Comparison of ENCODE assay signal across 30 mouse cellular contexts in the genomic region with DNA sequence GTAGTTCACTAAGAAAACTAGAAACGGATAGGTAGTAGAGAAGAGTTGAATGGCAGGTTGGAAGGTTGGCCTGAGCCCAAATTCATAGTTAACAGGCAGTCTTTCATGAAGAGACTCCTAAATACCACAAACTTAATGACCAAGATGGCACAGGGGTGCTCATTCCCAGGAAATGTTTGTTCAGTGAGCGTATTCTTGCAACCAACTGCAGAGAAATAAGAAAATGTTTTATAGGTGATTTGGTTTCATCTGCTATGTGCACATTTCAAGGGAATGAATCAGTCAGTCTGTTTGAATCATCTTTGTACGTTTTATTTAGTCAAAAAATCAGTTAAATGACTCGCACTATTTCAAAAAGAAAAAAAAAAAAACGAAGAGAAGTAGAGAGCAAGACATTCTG. TPM values are rescaled to one million over a fixed set of nuclear protein-coding genes. Genes with fewer than 3 reads are reported as not detected.
A peak's percentile ranks its signal among the peaks of the same experiment; 100 is the strongest.
DNase-seq lines count a peak whose midpoint lies in the region; ATAC-seq and TF ChIP-seq lines count a peak whose summit lies in the region.
"Had no signal": no experiment of that assay in that cellular context is flagged by ENCODE, and none has a peak within 500 bp of the region (broad histone marks: within the 10 kb centered on the region; RNA-seq: fewer than 3 reads in every experiment).

No protein-coding gene starts in this region.

- peak overlapping the region; percentile 20; the same call in 1 of the 2 replicates for H3K4me2 ChIP-seq in liver, postnatal 0 days (ENCODE audit: low read depth, low read length)
- no peak overlapping the region for H3K4me2 ChIP-seq in liver, embryonic 11.5 days
- H3K4me2 ChIP-seq: embryonic facial prominence, embryonic 13.5 days; forebrain, embryonic 13.5 days; heart, embryonic 13.5 days; hindbrain, embryonic 14.5 days had no signal

- H3K4me1 ChIP-seq in liver, postnatal 0 days (ENCODE audit: insufficient read depth), result peaks cover 13% of the 10 kb centered on the region
- H3K4me1 ChIP-seq in liver, embryonic 11.5 days (replicated peaks; ENCODE audit: control insufficient read depth, insufficient read depth, low read length), result no peaks in the 10 kb centered on the region
- H3K4me1 ChIP-seq in embryonic fibroblast, embryonic 13.5 days (ENCODE audit: control insufficient read depth, insufficient read depth, low read length), result peaks cover 10% of the 10 kb centered on the region
- H3K4me1 ChIP-seq: embryonic facial prominence, embryonic 10.5 days; embryonic facial prominence, embryonic 13.5 days; forebrain, embryonic 10.5 days; forebrain, embryonic 13.5 days; heart, embryonic 10.5 days; heart, embryonic 13.5 days had no signal

- DNase-seq in liver, postnatal 0 days, result no peak
- DNase-seq in liver, embryonic 11.5 days (ENCODE audit: low spot score), result no peak
- DNase-seq in Muller cell, postnatal 12 days (ENCODE audit: inconsistent ontology term), result peak; percentile 78
- DNase-seq in layer of hippocampus, postnatal 25 days (ENCODE audit: extremely low spot score in 1 of 2, low spot score in 1 of 2), result no peak
- DNase-seq: adrenal gland, postnatal 10 days; adrenal gland, postnatal 36 days; B cell, adult 2 months; cerebellum, adult 11 months; cerebellum, adult 2 months; cerebellum, adult 9-11 months; cerebellum, postnatal 25 days; embryo, embryonic 11 days; gastrocnemius, postnatal 10 days; gastrocnemius, postnatal 36 days; heart, adult 2 months; heart, postnatal 14 days; heart, postnatal 4 days had no signal

- 75% methylated on average over 5 of the region's 5 CpGs for WGBS in liver, postnatal 0 days (ENCODE audit: insufficient replicate concordance)
- WGBS in liver, embryonic 11.5 days, result 81% methylated on average over 5 of the region's 5 CpGs

- TF ChIP-seq EP300 in liver, postnatal 0 days (IDR thresholded peaks at IDR 0.05; ENCODE audit: low read depth), result no peak

- no peak for TF ChIP-seq CTCF in liver, postnatal 0 days (IDR thresholded peaks at IDR 0.05; ENCODE audit: low read depth)
- no peak for TF ChIP-seq CTCF in embryonic fibroblast, embryonic 13.5 days (IDR thresholded peaks at IDR 0.05; ENCODE audit: borderline replicate concordance, insufficient read depth, low read length)

- H3K4me3 ChIP-seq in liver, postnatal 0 days (ENCODE audit: low read depth, low read length), result no peak overlapping the region
- no peak overlapping the region for H3K4me3 ChIP-seq in liver, embryonic 11.5 days (ENCODE audit: low read depth, low read length)
- no peak overlapping the region for H3K4me3 ChIP-seq in embryonic fibroblast, embryonic 13.5 days (ENCODE audit: insufficient read depth, low read length)
- H3K4me3 ChIP-seq: embryonic facial prominence, embryonic 10.5 days; embryonic facial prominence, embryonic 13.5 days; forebrain, embryonic 10.5 days; forebrain, embryonic 13.5 days; heart, adult 2 months; heart, embryonic 10.5 days; heart, embryonic 13.5 days had no signal

- H3K27me3 ChIP-seq in liver, postnatal 0 days (ENCODE audit: insufficient read depth, low read length), result no peaks in the 10 kb centered on the region
- no peaks in the 10 kb centered on the region for H3K27me3 ChIP-seq in liver, embryonic 11.5 days (replicated peaks; ENCODE audit: control insufficient read depth, insufficient read depth, low read length)
- H3K27me3 ChIP-seq: CH12.LX; embryonic facial prominence, embryonic 13.5 days; forebrain, embryonic 13.5 days; heart, embryonic 13.5 days had no signal

- no peak overlapping the region for H3K9ac ChIP-seq in liver, postnatal 0 days (replicated peaks)
- H3K9ac ChIP-seq in liver, embryonic 11.5 days (ENCODE audit: low read depth, low read length), result no peak overlapping the region
- H3K9ac ChIP-seq: embryonic facial prominence, embryonic 13.5 days; forebrain, embryonic 13.5 days; heart, embryonic 13.5 days; hindbrain, embryonic 14.5 days had no signal

- no peak for TF ChIP-seq POLR2A in embryonic fibroblast, embryonic 13.5 days (IDR thresholded peaks at IDR 0.05; ENCODE audit: low read depth, low read length)

- no peak for ATAC-seq in liver, postnatal 0 days
- ATAC-seq in liver, embryonic 11.5 days (replicated peaks; ENCODE audit: low FRiP score), result no peak
- no peak for ATAC-seq in monocyte, adult 5-6 weeks (replicated peaks; ENCODE audit: insufficient number of reproducible peaks, low FRiP score, low TSS enrichment, poor library complexity, severe bottlenecking)
- ATAC-seq: forebrain, embryonic 13.5 days; forebrain, embryonic 16.5 days; hindbrain, postnatal 0 days had no signal

- H3K9me3 ChIP-seq in liver, postnatal 0 days (ENCODE audit: low read length), result no peaks in the 10 kb centered on the region
- no peaks in the 10 kb centered on the region for H3K9me3 ChIP-seq in liver, embryonic 11.5 days (ENCODE audit: control insufficient read depth, low read length)
- H3K9me3 ChIP-seq: embryonic facial prominence, embryonic 10.5 days; embryonic facial prominence, embryonic 13.5 days; forebrain, embryonic 10.5 days; forebrain, embryonic 13.5 days; G1E; heart, embryonic 10.5 days; heart, embryonic 13.5 days had no signal

- H3K27ac ChIP-seq in liver, postnatal 0 days (ENCODE audit: low read depth), result peak overlapping the region; percentile 52; the same call in 1 of the 2 replicates
- no peak overlapping the region for H3K27ac ChIP-seq in liver, embryonic 11.5 days (ENCODE audit: low read depth, low read length)
- H3K27ac ChIP-seq in embryonic fibroblast, embryonic 13.5 days (ENCODE audit: insufficient read depth, low read length), result peak overlapping the region; percentile 78
- H3K27ac ChIP-seq: embryonic facial prominence, embryonic 10.5 days; embryonic facial prominence, embryonic 13.5 days; forebrain, embryonic 10.5 days; forebrain, embryonic 13.5 days; heart, adult 2 months; heart, embryonic 10.5 days; heart, embryonic 13.5 days; hindbrain, embryonic 14.5 days; hindbrain, postnatal 0 days had no signal

- no peaks in the 10 kb centered on the region for H3K36me3 ChIP-seq in liver, postnatal 0 days (replicated peaks; ENCODE audit: insufficient read depth, low read length)
- H3K36me3 ChIP-seq in liver, embryonic 11.5 days (ENCODE audit: control insufficient read depth, insufficient read depth, low read length), result no peaks in the 10 kb centered on the region
- H3K36me3 ChIP-seq: embryonic facial prominence, embryonic 10.5 days; embryonic facial prominence, embryonic 13.5 days; forebrain, embryonic 10.5 days; G1E; heart, embryonic 10.5 days; heart, embryonic 13.5 days had no signal

RNA-seq across cellular contexts. Expression of a gene that starts 21.6 kb away (rescaled TPM):
- polyA plus RNA-seq in liver, postnatal 0 days (2015; fragmentation: Nextera tagmentation; extraction: Ambion mirVana), result 7.2 and 8.2 TPM in 2 replicates
- 7.8 and 8.2 TPM in 2 replicates for polyA plus RNA-seq in liver, embryonic 11.5 days (2014; fragmentation: Nextera tagmentation; extraction: Ambion mirVana)
- 14.7 TPM in 2 replicates for polyA plus RNA-seq in embryonic fibroblast, embryonic 13.5 days (2011; ENCODE audit: insufficient read length, low read depth, missing spikeins)
- total RNA-seq in monocyte, adult 5-6 weeks (2017), result 1.0 to 1.6 TPM (median 1.2 TPM) in 3 replicates
- 1 to 10 TPM; 3.6 to 4.8 TPM for total RNA-seq in layer of hippocampus, postnatal 25 days (2021)
- polyA plus RNA-seq: G1E had no signal
